Mouse (Mus musculus) urinary bladder, postnatal 10 days (tissue): ENCODE measurements around the gene Zbtb20.

ENCODE experiments used
- DNase-seq: peaks from one replicate; pipeline ENCODE4 v3.0.0; 2022; ENCODE audit warnings: low spot score

The Zbtb20 gene

GRCm38 (mm10) chr16:42875852-42875980 lies at the start of gene Zbtb20:
Gene Zbtb20, plus strand, starts transcription at chr16:42875881.
- DNase-seq: no peak

GRCm38 (mm10) chr16:42835940-42836339 lies 39.7 kb upstream of the Zbtb20 start:
- no peak for DNase-seq

GRCm38 (mm10) chr16:42836404-42837120 lies 39.1 kb upstream of the Zbtb20 start:
- DNase-seq: no peak

GRCm38 (mm10) chr16:42838226-42838625 lies 37.5 kb upstream of the Zbtb20 start:
- no peak for DNase-seq

GRCm38 (mm10) chr16:42857564-42858183 lies 18.0 kb upstream of the Zbtb20 start:
- DNase-seq: no peak

- no peak for DNase-seq
Observed at GRCm38 (mm10) chr16:42859251-42859650, 16.4 kb upstream of the Zbtb20 start.

- DNase-seq: no peak
Observed at GRCm38 (mm10) chr16:42863231-42863630, 12.4 kb upstream of the Zbtb20 start.

GRCm38 (mm10) chr16:42866061-42866460 lies 9.6 kb upstream of the Zbtb20 start:
- no peak for DNase-seq

- no peak for DNase-seq
Observed at GRCm38 (mm10) chr16:42872101-42872500, 3.6 kb upstream of the Zbtb20 start.

- DNase-seq: no peak
Observed at GRCm38 (mm10) chr16:42873942-42874341, 1.7 kb upstream of the Zbtb20 start.

- no peak for DNase-seq
Observed at GRCm38 (mm10) chr16:42874456-42874855, 1.2 kb upstream of the Zbtb20 start.

GRCm38 (mm10) chr16:42874910-42875851 lies 500 bp upstream of the Zbtb20 start:
- DNase-seq: peak; percentile 94

- DNase-seq: peak; percentile 30
Observed at GRCm38 (mm10) chr16:42876021-42877000, 630 bp downstream of the Zbtb20 start.

GRCm38 (mm10) chr16:42880046-42880445 lies 4.4 kb downstream of the Zbtb20 start:
- DNase-seq: no peak

GRCm38 (mm10) chr16:42885538-42885937 lies 9.9 kb downstream of the Zbtb20 start:
- DNase-seq: no peak

GRCm38 (mm10) chr16:42885964-42886363 lies 10.3 kb downstream of the Zbtb20 start:
- no peak for DNase-seq

GRCm38 (mm10) chr16:42897125-42897693 lies 21.5 kb downstream of the Zbtb20 start:
- DNase-seq: no peak

- DNase-seq: no peak
Observed at GRCm38 (mm10) chr16:42900328-42900727, 24.6 kb downstream of the Zbtb20 start.

- DNase-seq: no peak
Observed at GRCm38 (mm10) chr16:42907283-42907701, 31.6 kb downstream of the Zbtb20 start.

GRCm38 (mm10) chr16:42908381-42908780 lies 32.7 kb downstream of the Zbtb20 start:
- DNase-seq: no peak

GRCm38 (mm10) chr16:42908896-42909295 lies 33.2 kb downstream of the Zbtb20 start:
- DNase-seq: no peak

GRCm38 (mm10) chr16:42910016-42910415 lies 34.3 kb downstream of the Zbtb20 start:
- no peak for DNase-seq
